Mouse (Mus musculus): ENCODE measurements around the gene Unc93b1. TPM values are rescaled to one million over a fixed set of nuclear protein-coding genes. Genes with fewer than 3 reads are reported as not detected.

The Unc93b1 gene
- polyA plus RNA-seq, 1 experiment = 6.6 TPM

DNA sequence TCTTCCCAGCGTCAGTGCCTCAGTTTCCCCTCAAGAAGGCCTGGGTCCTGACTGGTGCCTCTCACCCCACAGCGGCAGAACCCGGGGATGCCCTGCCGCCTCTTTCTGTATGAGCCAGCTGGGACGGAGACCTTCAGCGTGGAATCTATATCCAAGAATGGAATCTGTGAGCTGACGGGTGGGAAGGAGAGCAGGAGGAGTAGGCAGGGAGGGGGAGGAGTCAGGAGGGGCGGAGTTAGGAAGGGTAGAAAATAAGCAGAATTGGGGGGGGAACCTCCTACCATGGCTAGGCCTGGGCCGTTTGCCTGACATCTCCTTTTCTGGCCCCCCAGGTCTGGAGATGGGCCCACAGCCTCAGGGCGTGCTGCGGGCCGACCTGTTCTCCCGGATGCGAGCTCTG is 53.1 kb downstream of the Unc93b1 start:
- H3K4me3 ChIP-seq (ENCODE audit: control insufficient read depth, low read depth, low read length) = no peak overlapping the region
- peaks cover 5% of the 10 kb centered on the region for H3K4me1 ChIP-seq (ENCODE audit: control insufficient read depth, insufficient read depth, low read length)
- no peaks in the 10 kb centered on the region for H3K27me3 ChIP-seq (ENCODE audit: control insufficient read depth, insufficient read depth, low read length)
- no peak overlapping the region for H3K27ac ChIP-seq (ENCODE audit: control insufficient read depth, insufficient read depth, low read depth, low read length)
- TF ChIP-seq CTCF (IDR thresholded peaks at IDR 0.05; ENCODE audit: control insufficient read depth, insufficient read depth, insufficient replicate concordance, low read depth, low read length) (no peak), POLR2A (IDR thresholded peaks at IDR 0.05; ENCODE audit: control insufficient read depth, low read depth, low read length) (no peak)
- H3K36me3 ChIP-seq (ENCODE audit: control insufficient read depth, insufficient read depth, low read length) = no peaks in the 10 kb centered on the region

DNA sequence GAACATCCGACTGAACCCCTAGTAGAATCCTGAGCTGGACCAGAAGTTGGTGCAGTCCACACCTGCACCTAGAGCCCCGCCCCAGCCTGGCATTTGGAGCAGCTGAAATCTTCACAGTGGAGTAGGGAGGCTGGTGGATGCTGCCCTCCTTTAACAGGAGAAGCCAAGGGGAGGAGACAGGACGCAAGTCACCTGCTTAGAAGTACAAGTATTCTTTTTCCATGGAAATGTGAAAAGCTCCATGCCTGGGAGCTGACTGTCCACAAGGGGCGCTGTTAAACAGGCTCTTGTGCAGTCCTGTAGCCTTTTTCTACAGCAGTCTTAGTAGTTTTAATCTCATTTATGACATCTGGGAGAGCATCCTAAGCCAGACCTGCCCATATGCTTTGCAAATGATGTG is 53.8 kb downstream of the Unc93b1 start:
- peaks cover 5% of the 10 kb centered on the region for H3K4me1 ChIP-seq (ENCODE audit: control insufficient read depth, insufficient read depth, low read length)

DNA sequence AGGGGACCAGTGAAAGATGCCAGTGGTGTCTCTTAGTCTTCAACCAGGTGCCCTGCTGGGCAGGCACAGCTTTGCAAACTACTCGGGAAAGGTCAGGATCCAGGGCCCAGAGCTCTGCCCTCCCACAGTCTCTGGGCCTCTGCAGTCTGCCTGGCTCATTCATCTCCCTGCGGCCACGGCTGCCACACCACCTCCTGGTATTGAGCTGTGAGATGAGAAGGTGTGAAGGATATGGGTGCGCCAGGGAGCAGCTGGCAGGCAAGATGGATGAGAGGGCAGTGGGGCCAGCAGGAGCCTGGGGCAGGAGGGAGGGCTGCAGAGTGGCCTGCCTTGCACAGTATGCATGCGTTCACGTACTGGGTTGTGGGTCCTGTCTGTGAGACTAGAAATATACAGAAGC is 55.8 kb downstream of the Unc93b1 start:
- no peak for TF ChIP-seq CTCF (IDR thresholded peaks at IDR 0.05; ENCODE audit: control insufficient read depth, insufficient read depth, insufficient replicate concordance, low read depth, low read length)
- no peak for TF ChIP-seq POLR2A (IDR thresholded peaks at IDR 0.05; ENCODE audit: control insufficient read depth, low read depth, low read length)
- Histone ChIP-seq H3K4me3 (ENCODE audit: control insufficient read depth, low read depth, low read length) (no peak overlapping the region), H3K27ac (ENCODE audit: control insufficient read depth, insufficient read depth, low read depth, low read length) (no peak overlapping the region), H3K4me1 (ENCODE audit: control insufficient read depth, insufficient read depth, low read length) (peaks cover 2% of the 10 kb centered on the region), H3K27me3 (ENCODE audit: control insufficient read depth, insufficient read depth, low read length) (no peaks in the 10 kb centered on the region), H3K36me3 (ENCODE audit: control insufficient read depth, insufficient read depth, low read length) (no peaks in the 10 kb centered on the region)

More for the DNA sequence above, 53.8 kb downstream of the Unc93b1 start:
- Histone ChIP-seq H3K36me3 (ENCODE audit: control insufficient read depth, insufficient read depth, low read length) (no peaks in the 10 kb centered on the region), H3K4me3 (ENCODE audit: control insufficient read depth, low read depth, low read length) (no peak overlapping the region), H3K27ac (ENCODE audit: control insufficient read depth, insufficient read depth, low read depth, low read length) (no peak overlapping the region), H3K27me3 (ENCODE audit: control insufficient read depth, insufficient read depth, low read length) (no peaks in the 10 kb centered on the region)
- TF ChIP-seq POLR2A (IDR thresholded peaks at IDR 0.05; ENCODE audit: control insufficient read depth, low read depth, low read length) = no peak

DNA sequence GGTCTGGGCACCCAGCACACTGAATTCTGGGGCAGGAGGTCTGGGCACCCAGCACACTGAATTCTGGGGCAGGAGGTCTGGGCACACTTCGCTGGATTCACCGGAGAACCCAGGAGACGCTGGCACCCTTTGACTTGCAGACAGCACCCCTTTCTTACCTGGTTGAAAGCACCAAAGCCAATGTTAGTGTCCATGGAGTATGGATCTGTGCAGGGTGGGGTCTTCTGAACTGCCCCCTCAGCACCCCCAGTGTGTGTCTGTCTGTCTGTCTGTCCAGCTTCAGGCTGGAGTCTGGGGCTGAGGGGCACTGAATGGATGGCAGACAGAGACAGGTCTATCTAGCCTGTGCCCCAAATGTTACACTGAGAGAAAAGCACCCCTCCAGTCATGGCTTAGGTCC is 56.6 kb downstream of the Unc93b1 start:
- no peak overlapping the region for H3K4me3 ChIP-seq (ENCODE audit: control insufficient read depth, low read depth, low read length)
- peaks cover 2% of the 10 kb centered on the region; the same call in 1 of the 2 replicates for H3K4me1 ChIP-seq (ENCODE audit: control insufficient read depth, insufficient read depth, low read length)
- H3K27ac ChIP-seq (ENCODE audit: control insufficient read depth, insufficient read depth, low read depth, low read length) = no peak overlapping the region
- no peaks in the 10 kb centered on the region for H3K36me3 ChIP-seq (ENCODE audit: control insufficient read depth, insufficient read depth, low read length)
- H3K27me3 ChIP-seq (ENCODE audit: control insufficient read depth, insufficient read depth, low read length) = no peaks in the 10 kb centered on the region
- TF ChIP-seq POLR2A (IDR thresholded peaks at IDR 0.05; ENCODE audit: control insufficient read depth, low read depth, low read length) = no peak

DNA sequence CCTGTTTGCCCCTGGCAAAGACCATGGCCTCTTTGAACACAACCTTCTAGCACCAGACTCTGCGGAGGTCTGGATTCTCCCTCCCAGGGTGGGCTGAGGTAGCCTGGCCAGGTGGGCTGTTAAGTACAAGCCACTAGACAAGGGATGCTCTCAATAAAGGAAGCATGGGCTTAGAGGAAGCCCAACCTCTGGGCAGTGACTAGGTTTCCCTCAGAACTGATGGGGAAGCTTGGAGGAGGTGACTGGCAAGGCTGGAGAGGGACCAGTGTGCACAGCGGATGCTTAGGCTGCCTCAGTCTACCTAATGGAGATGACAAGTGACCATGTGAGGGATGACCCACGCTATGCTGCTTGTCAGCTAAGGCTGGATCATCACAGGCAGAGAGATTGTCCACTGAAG is 57.0 kb downstream of the Unc93b1 start:
- H3K4me3 ChIP-seq (ENCODE audit: control insufficient read depth, low read depth, low read length) = no peak overlapping the region
- peaks cover 2% of the 10 kb centered on the region; the same call in 1 of the 2 replicates for H3K4me1 ChIP-seq (ENCODE audit: control insufficient read depth, insufficient read depth, low read length)
- H3K36me3 ChIP-seq (ENCODE audit: control insufficient read depth, insufficient read depth, low read length) = no peaks in the 10 kb centered on the region
- TF ChIP-seq CTCF (IDR thresholded peaks at IDR 0.05; ENCODE audit: control insufficient read depth, insufficient read depth, insufficient replicate concordance, low read depth, low read length) (no peak), POLR2A (IDR thresholded peaks at IDR 0.05; ENCODE audit: control insufficient read depth, low read depth, low read length) (no peak)
- no peak overlapping the region for H3K27ac ChIP-seq (ENCODE audit: control insufficient read depth, insufficient read depth, low read depth, low read length)
- H3K27me3 ChIP-seq (ENCODE audit: control insufficient read depth, insufficient read depth, low read length) = no peaks in the 10 kb centered on the region

DNA sequence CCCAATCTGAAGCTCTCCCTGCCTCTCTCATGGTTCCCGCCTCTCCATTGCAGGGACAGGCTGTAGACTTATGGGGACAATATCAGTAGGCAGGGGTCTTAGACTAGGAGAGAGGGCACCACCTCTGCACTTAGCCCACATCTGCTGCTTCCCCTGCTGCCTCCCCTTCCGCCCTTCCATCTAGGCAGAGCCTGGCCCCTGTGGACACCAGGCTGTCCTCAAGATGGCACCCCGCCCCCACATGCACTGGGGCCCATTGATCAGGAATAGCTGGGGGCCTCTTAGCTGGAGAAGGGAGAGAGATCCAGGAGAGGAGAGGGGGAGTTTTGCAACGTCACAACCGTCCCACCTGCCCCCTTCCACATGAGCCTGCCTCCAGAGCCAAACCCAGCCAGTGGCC is 57.4 kb downstream of the Unc93b1 start, which contains the start of gene Tbx10:
Tbx10 (plus strand) TSS at position 337 of the 400 bp plus-strand sequence.
- TF ChIP-seq POLR2A (IDR thresholded peaks at IDR 0.05; ENCODE audit: control insufficient read depth, low read depth, low read length) (no peak), CTCF (IDR thresholded peaks at IDR 0.05; ENCODE audit: control insufficient read depth, insufficient read depth, insufficient replicate concordance, low read depth, low read length) (no peak)
- H3K36me3 ChIP-seq (ENCODE audit: control insufficient read depth, insufficient read depth, low read length) = no peaks in the 10 kb centered on the region
- no peaks in the 10 kb centered on the region for H3K27me3 ChIP-seq (ENCODE audit: control insufficient read depth, insufficient read depth, low read length)
- no peak within 1 kb of the TSS for H3K4me3 ChIP-seq (ENCODE audit: control insufficient read depth, low read depth, low read length)
- H3K4me1 ChIP-seq (ENCODE audit: control insufficient read depth, insufficient read depth, low read length) = no peaks in the 10 kb centered on the region
- no peak within 1 kb of the TSS for H3K27ac ChIP-seq (ENCODE audit: control insufficient read depth, insufficient read depth, low read depth, low read length)

DNA sequence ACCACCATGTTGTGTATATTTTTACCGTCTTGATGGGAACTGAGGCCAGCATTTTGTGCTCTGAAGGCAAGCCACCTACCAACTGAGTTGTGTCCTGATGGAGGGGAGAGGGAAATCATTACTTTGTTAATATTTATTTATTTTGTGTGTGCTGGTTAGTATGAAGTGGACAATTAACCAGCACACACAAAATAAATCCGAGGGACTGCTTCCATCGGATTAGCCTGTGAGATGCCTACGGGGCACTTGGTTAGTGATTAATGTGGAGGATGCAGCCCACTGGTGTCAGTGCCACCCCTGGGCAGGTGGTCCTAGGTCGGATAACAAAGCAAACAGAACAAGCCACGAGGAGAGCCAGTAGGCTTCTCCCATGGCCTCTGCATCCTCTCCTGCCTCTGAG is 59.9 kb downstream of the Unc93b1 start:
- TF ChIP-seq POLR2A (IDR thresholded peaks at IDR 0.05; ENCODE audit: control insufficient read depth, low read depth, low read length) (no peak), CTCF (IDR thresholded peaks at IDR 0.05; ENCODE audit: control insufficient read depth, insufficient read depth, insufficient replicate concordance, low read depth, low read length) (no peak)
- no peaks in the 10 kb centered on the region for H3K27me3 ChIP-seq (ENCODE audit: control insufficient read depth, insufficient read depth, low read length)
- no peak overlapping the region for H3K4me3 ChIP-seq (ENCODE audit: control insufficient read depth, low read depth, low read length)
- peaks cover 10% of the 10 kb centered on the region for H3K4me1 ChIP-seq (ENCODE audit: control insufficient read depth, insufficient read depth, low read length)
- no peak overlapping the region for H3K27ac ChIP-seq (ENCODE audit: control insufficient read depth, insufficient read depth, low read depth, low read length)
- no peaks in the 10 kb centered on the region for H3K36me3 ChIP-seq (ENCODE audit: control insufficient read depth, insufficient read depth, low read length)

DNA sequence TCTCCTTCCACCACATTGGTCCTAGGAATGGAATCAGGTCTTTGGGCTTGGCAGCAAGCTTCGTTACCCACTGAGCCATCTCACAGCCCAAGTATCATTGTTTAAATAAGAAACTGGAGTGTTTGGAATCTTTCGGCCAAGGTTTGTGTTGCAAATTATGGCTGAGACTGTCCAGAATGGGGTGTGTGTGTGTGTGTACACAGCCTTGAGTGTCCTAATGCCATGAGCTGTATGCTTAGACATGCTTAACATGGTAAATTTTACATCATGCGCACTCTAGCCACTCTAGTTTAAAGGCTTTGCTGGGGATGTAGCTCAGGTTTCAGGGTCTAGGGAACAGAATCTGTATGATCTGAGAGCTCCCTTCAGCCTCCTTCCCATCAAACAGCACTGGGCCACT is 60.5 kb downstream of the Unc93b1 start:
- no peak overlapping the region for H3K4me3 ChIP-seq (ENCODE audit: control insufficient read depth, low read depth, low read length)
- TF ChIP-seq POLR2A (IDR thresholded peaks at IDR 0.05; ENCODE audit: control insufficient read depth, low read depth, low read length) (no peak), CTCF (IDR thresholded peaks at IDR 0.05; ENCODE audit: control insufficient read depth, insufficient read depth, insufficient replicate concordance, low read depth, low read length) (no peak)
- H3K4me1 ChIP-seq (ENCODE audit: control insufficient read depth, insufficient read depth, low read length) = peaks cover 15% of the 10 kb centered on the region

More for the DNA sequence above, 60.5 kb downstream of the Unc93b1 start:
- H3K27ac ChIP-seq (ENCODE audit: control insufficient read depth, insufficient read depth, low read depth, low read length) = no peak overlapping the region
- H3K36me3 ChIP-seq (ENCODE audit: control insufficient read depth, insufficient read depth, low read length) = no peaks in the 10 kb centered on the region
- H3K27me3 ChIP-seq (ENCODE audit: control insufficient read depth, insufficient read depth, low read length) = no peaks in the 10 kb centered on the region

Measured in testis, adult 2 months (tissue).